Mouse (Mus musculus) C3H10T1/2 (cell line): ENCODE measurements around the gene Mfsd12. TPM values are rescaled to one million over a fixed set of nuclear protein-coding genes. Genes with fewer than 3 reads are reported as not detected.

Experiments
- polyA plus RNA-seq, 2 experiments: library from polyadenylated mRNA; unstranded; fragments of >200 nt; fragmentation: generic; extraction: Trizol; gene quantifications; one replicate each; pipeline ENCODE4 v1.2.1; 2012; ENCODE audit warnings: missing spikeins in 2 of 2

Mfsd12 gene
- 10 to 100 TPM in 1 of 2 experiments, 1 to 10 TPM in 1; 4.0 to 13.8 TPM for polyA plus RNA-seq

GRCm38 (mm10) chr10:81356991-81357844, at the start of gene Mfsd12:
TSS of gene Mfsd12 (plus strand) at chr10:81357491.

GRCm38 (mm10) chr10:81320550-81321347, 36.5 kb upstream of the Mfsd12 start, which contains the start of gene Cactin:
TSS of gene Cactin (plus strand) at chr10:81321103.

GRCm38 (mm10) chr10:81328386-81328785, 28.9 kb upstream of the Mfsd12 start, which contains the start of gene Tbxa2r:
TSS of gene Tbxa2r (plus strand) at chr10:81328731.

GRCm38 (mm10) chr10:81342686-81343505, 14.4 kb upstream of the Mfsd12 start, which contains the start of gene Gipc3:
TSS of gene Gipc3 (minus strand) at chr10:81343266.

GRCm38 (mm10) chr10:81350351-81351063, 6.8 kb upstream of the Mfsd12 start, which contains the start of gene Hmg20b:
TSS of gene Hmg20b (minus strand) at chr10:81350480.

GRCm38 (mm10) chr10:81365672-81366476, 8.6 kb downstream of the Mfsd12 start, which contains the start of gene 4930404N11Rik:
TSS of gene 4930404N11Rik (minus strand) at chr10:81365816.

GRCm38 (mm10) chr10:81377793-81378552, 20.7 kb downstream of the Mfsd12 start, which contains the start of gene Fzr1:
TSS of gene Fzr1 (minus strand) at chr10:81378516.

GRCm38 (mm10) chr10:81383802-81384604, 26.7 kb downstream of the Mfsd12 start, which contains the start of the genes Dohh and Gm48551:
TSS of gene Dohh (plus strand) at chr10:81384428.
TSS of gene Gm48551 (plus strand) at chr10:81384466.

GRCm38 (mm10) chr10:81388505-81389055, 31.3 kb downstream of the Mfsd12 start, which contains the start of gene Gm48552:
TSS of gene Gm48552 (plus strand) at chr10:81389005.

GRCm38 (mm10) chr10:81392781-81393185, 35.5 kb downstream of the Mfsd12 start, which contains the start of gene Smim24:
TSS of gene Smim24 (plus strand) at chr10:81393051.

Other genes with a start within 250 kb of the Mfsd12 start
- 10 to 100 TPM in 1 of 2 experiments, 1 to 10 TPM in 1; 6.5 to 24.7 TPM for gene Zbtb7a, start 222.3 kb upstream of the Mfsd12 start, polyA plus RNA-seq
- gene Pias4, start 189.6 kb upstream of the Mfsd12 start, polyA plus RNA-seq, result 10 to 100 TPM; 36.0 to 48.5 TPM
- 1,000 to 10,000 TPM; 3,430 to 4,023 TPM for gene Eef2, start 180.9 kb upstream of the Mfsd12 start, polyA plus RNA-seq
- gene Dapk3, start 174.5 kb upstream of the Mfsd12 start, polyA plus RNA-seq, result 100 to 1,000 TPM in 1 of 2 experiments, 10 to 100 TPM in 1; 98.3 to 105 TPM
- gene 4930442H23Rik, start 173.6 kb upstream of the Mfsd12 start, polyA plus RNA-seq, result under 1 TPM; 0.11 to 0.15 TPM
- under 1 TPM in 1 of 2 experiments, not detected in 1; 0.02 TPM for gene Nmrk2, start 155.4 kb upstream of the Mfsd12 start, polyA plus RNA-seq
- gene Atcay, start 126.7 kb upstream of the Mfsd12 start, polyA plus RNA-seq, result under 1 TPM in 1 of 2 experiments, not detected in 1; 0.01 TPM
- 10 to 100 TPM in 1 of 2 experiments, under 1 TPM in 1; 0.32 to 18.3 TPM for gene Zfr2, start 124.3 kb upstream of the Mfsd12 start, polyA plus RNA-seq
- 1 to 10 TPM in 1 of 2 experiments, under 1 TPM in 1; 0.69 to 1.9 TPM for gene Matk, start 104.6 kb upstream of the Mfsd12 start, polyA plus RNA-seq
- 100 to 1,000 TPM; 242 to 665 TPM for gene Mrpl54, start 90.6 kb upstream of the Mfsd12 start, polyA plus RNA-seq
- 100 to 1,000 TPM; 128 to 134 TPM for gene Apba3, start 90.5 kb upstream of the Mfsd12 start, polyA plus RNA-seq
- gene Tjp3, start 65.9 kb upstream of the Mfsd12 start, polyA plus RNA-seq, result under 1 TPM in 1 of 2 experiments, not detected in 1; 0.02 TPM
- 10 to 100 TPM; 23.9 to 61.5 TPM for gene Pip5k1c, start 64.5 kb upstream of the Mfsd12 start, polyA plus RNA-seq
- 10 to 100 TPM; 27.2 to 37.4 TPM for gene Cactin, start 36.4 kb upstream of the Mfsd12 start, polyA plus RNA-seq
- gene Tbxa2r, start 28.8 kb upstream of the Mfsd12 start, polyA plus RNA-seq, result 1 to 10 TPM in 1 of 2 experiments, under 1 TPM in 1; 0.02 to 2.0 TPM
- gene Gipc3, start 14.2 kb upstream of the Mfsd12 start, polyA plus RNA-seq, result 1 to 10 TPM in 1 of 2 experiments, under 1 TPM in 1; 0.42 to 1.2 TPM
- gene Hmg20b, start 7.0 kb upstream of the Mfsd12 start, polyA plus RNA-seq, result 100 to 1,000 TPM; 102 to 104 TPM
- gene 4930404N11Rik, start 8.3 kb downstream of the Mfsd12 start, polyA plus RNA-seq, result 1 to 10 TPM in 1 of 2 experiments, under 1 TPM in 1; 0.27 to 2.1 TPM
- 10 to 100 TPM; 57.6 to 80.9 TPM for gene Fzr1, start 21.0 kb downstream of the Mfsd12 start, polyA plus RNA-seq
- 100 to 1,000 TPM in 1 of 2 experiments, 10 to 100 TPM in 1; 82.6 to 184 TPM for gene Dohh, start 26.9 kb downstream of the Mfsd12 start, polyA plus RNA-seq
- 1 to 10 TPM in 1 of 2 experiments, under 1 TPM in 1; 0.55 to 3.2 TPM for gene Gm48551, start 27.0 kb downstream of the Mfsd12 start, polyA plus RNA-seq
- 1 to 10 TPM in 1 of 2 experiments, not detected in 1; 1.8 TPM for gene Gm48552, start 31.5 kb downstream of the Mfsd12 start, polyA plus RNA-seq
- 1 to 10 TPM in 1 of 2 experiments, under 1 TPM in 1; 0.94 to 1.3 TPM for gene Smim24, start 35.6 kb downstream of the Mfsd12 start, polyA plus RNA-seq
- 100 to 1,000 TPM; 130 to 180 TPM for gene Nfic, start 98.1 kb downstream of the Mfsd12 start, polyA plus RNA-seq
- 1 to 10 TPM; 1.9 to 5.7 TPM for gene Celf5, start 125.2 kb downstream of the Mfsd12 start, polyA plus RNA-seq
- gene Ncln, start 138.9 kb downstream of the Mfsd12 start, polyA plus RNA-seq, result 100 to 1,000 TPM; 108 to 149 TPM
- gene S1pr4, start 142.6 kb downstream of the Mfsd12 start, polyA plus RNA-seq, result under 1 TPM in 1 of 2 experiments, not detected in 1; 0.02 TPM
- under 1 TPM; 0.22 to 0.24 TPM for gene Gna15, start 166.7 kb downstream of the Mfsd12 start, polyA plus RNA-seq
- gene Gna11, start 187.7 kb downstream of the Mfsd12 start, polyA plus RNA-seq, result 100 to 1,000 TPM; 106 to 118 TPM
- 1,000 to 10,000 TPM; 1,359 to 1,572 TPM for gene Aes, start 202.0 kb downstream of the Mfsd12 start, polyA plus RNA-seq
- gene Tle2, start 217.1 kb downstream of the Mfsd12 start, polyA plus RNA-seq, result 100 to 1,000 TPM in 1 of 2 experiments, 1 to 10 TPM in 1; 6.0 to 202 TPM
- gene Tle6, start 243.6 kb downstream of the Mfsd12 start, polyA plus RNA-seq, result 10 to 100 TPM; 22.0 to 71.5 TPM
- 1 to 10 TPM in 1 of 2 experiments, under 1 TPM in 1; 0.25 to 1.0 TPM for gene BC025920, start 248.8 kb downstream of the Mfsd12 start, polyA plus RNA-seq